Mouse (Mus musculus): ENCODE data around the gene Syn3. TPM values are rescaled to one million over a fixed set of nuclear protein-coding genes. Genes with fewer than 3 reads are reported as not detected.

Gene Syn3
- polyA plus RNA-seq, 1 experiment from 2014 or later = 7.9 TPM

DNA sequence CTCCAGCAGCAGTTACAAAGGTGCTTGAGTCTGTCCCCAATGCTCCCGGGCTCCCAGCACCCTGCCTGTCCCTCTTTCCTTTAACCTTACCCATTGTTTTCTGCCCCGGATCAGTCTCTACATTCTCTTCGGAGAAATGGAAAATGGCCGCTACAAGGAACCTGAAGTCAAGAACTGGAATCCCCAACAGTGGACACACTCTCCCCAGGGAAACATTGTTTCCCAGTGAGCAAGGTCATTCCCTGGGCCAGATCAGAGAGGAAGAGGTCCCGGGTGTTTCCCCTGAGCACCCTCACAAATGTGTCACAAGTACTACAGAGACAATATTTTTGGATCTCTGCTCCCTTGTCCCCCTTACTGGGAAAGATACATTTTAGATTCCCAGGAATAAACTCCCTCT, 432.0 kb downstream of the Syn3 start:
- Histone ChIP-seq H3K9me3 (replicated peaks) (no peaks in the 10 kb centered on the region), H3K4me3 (no peak overlapping the region), H3K27ac (no peak overlapping the region), H3K9ac (no peak overlapping the region), H3K27me3 (no peaks in the 10 kb centered on the region), H3K4me1 (peaks cover 11% of the 10 kb centered on the region), H3K36me3 (no peaks in the 10 kb centered on the region), H3K4me2 (replicated peaks) (no peak overlapping the region)
- 71% methylated on average over 5 of the region's 5 CpGs for WGBS
- no peak for ATAC-seq (ENCODE audit: low FRiP score)

GRCm38 (mm10) chr10:86065661-86066060, 433.0 kb downstream of the Syn3 start:
- Histone ChIP-seq H3K4me1 (peaks cover 11% of the 10 kb centered on the region), H3K9me3 (replicated peaks) (no peaks in the 10 kb centered on the region), H3K9ac (no peak overlapping the region), H3K4me3 (no peak overlapping the region), H3K27me3 (no peaks in the 10 kb centered on the region), H3K4me2 (replicated peaks) (no peak overlapping the region), H3K27ac (no peak overlapping the region), H3K36me3 (no peaks in the 10 kb centered on the region)
- WGBS = 84% methylated on average over 1 of the region's 1 CpGs
- no peak for ATAC-seq (ENCODE audit: low FRiP score)

GRCm38 (mm10) chr10:86064937-86065336, 433.8 kb downstream of the Syn3 start:
- WGBS = 4% methylated on average over 4 of the region's 4 CpGs
- H3K9ac ChIP-seq = no peak overlapping the region
- H3K4me1 ChIP-seq = peaks cover 11% of the 10 kb centered on the region
- no peak overlapping the region for H3K4me3 ChIP-seq
- no peak overlapping the region for H3K27ac ChIP-seq
- H3K9me3 ChIP-seq (replicated peaks) = no peaks in the 10 kb centered on the region
- no peak overlapping the region for H3K4me2 ChIP-seq (replicated peaks)
- no peaks in the 10 kb centered on the region for H3K36me3 ChIP-seq
- no peaks in the 10 kb centered on the region for H3K27me3 ChIP-seq
- peak; percentile 76 for ATAC-seq (ENCODE audit: low FRiP score)

- Histone ChIP-seq H3K27me3 (no peaks in the 10 kb centered on the region), H3K27ac (no peak overlapping the region), H3K9ac (no peak overlapping the region), H3K4me3 (no peak overlapping the region), H3K36me3 (no peaks in the 10 kb centered on the region), H3K4me1 (no peaks in the 10 kb centered on the region), H3K4me2 (replicated peaks) (no peak overlapping the region), H3K9me3 (replicated peaks) (no peaks in the 10 kb centered on the region)
- WGBS = 95% methylated on average over 8 of the region's 8 CpGs
- ATAC-seq (ENCODE audit: low FRiP score) = no peak
These were observed 435.7 kb downstream of the Syn3 start for GRCm38 (mm10) chr10:86063018-86063384.

GRCm38 (mm10) chr10:86062261-86063017, 436.3 kb downstream of the Syn3 start:
- 78% methylated on average over 5 of the region's 5 CpGs for WGBS
- no peaks in the 10 kb centered on the region for H3K4me1 ChIP-seq
- no peaks in the 10 kb centered on the region for H3K9me3 ChIP-seq (replicated peaks)
- H3K36me3 ChIP-seq = no peaks in the 10 kb centered on the region
- no peak overlapping the region for H3K4me3 ChIP-seq
- no peak overlapping the region for H3K27ac ChIP-seq
- H3K4me2 ChIP-seq (replicated peaks) = no peak overlapping the region
- no peaks in the 10 kb centered on the region for H3K27me3 ChIP-seq
- no peak for ATAC-seq (ENCODE audit: low FRiP score)
- no peak overlapping the region for H3K9ac ChIP-seq

- H3K4me3 ChIP-seq = no peak overlapping the region
- H3K27me3 ChIP-seq = no peaks in the 10 kb centered on the region
- WGBS = 30% methylated on average over 3 of the region's 3 CpGs
- H3K4me2 ChIP-seq (replicated peaks) = no peak overlapping the region
- no peak overlapping the region for H3K27ac ChIP-seq
- no peak overlapping the region for H3K9ac ChIP-seq
- H3K4me1 ChIP-seq = no peaks in the 10 kb centered on the region
- no peak for ATAC-seq (ENCODE audit: low FRiP score)
- 0 out of 2 replicates have a peak, but pooled peaks cover 7% of the 10 kb centered on the region for H3K36me3 ChIP-seq
- H3K9me3 ChIP-seq (replicated peaks) = 0 out of 2 replicates have a peak, but pooled peaks cover 5% of the 10 kb centered on the region
These were observed 438.4 kb downstream of the Syn3 start for GRCm38 (mm10) chr10:86060267-86060666.

- Histone ChIP-seq H3K9ac (no peak overlapping the region), H3K4me1 (no peaks in the 10 kb centered on the region), H3K36me3 (0 out of 2 replicates have a peak, but pooled peaks cover 7% of the 10 kb centered on the region), H3K27me3 (no peaks in the 10 kb centered on the region), H3K4me3 (no peak overlapping the region), H3K27ac (no peak overlapping the region), H3K4me2 (replicated peaks) (no peak overlapping the region), H3K9me3 (replicated peaks) (0 out of 2 replicates have a peak, but pooled peaks cover 5% of the 10 kb centered on the region)
- no peak for ATAC-seq (ENCODE audit: low FRiP score)
- 47% methylated on average over 2 of the region's 2 CpGs for WGBS
These were observed 441.0 kb downstream of the Syn3 start for GRCm38 (mm10) chr10:86057712-86058111.

GRCm38 (mm10) chr10:86057286-86057685, 441.4 kb downstream of the Syn3 start:
- no peaks in the 10 kb centered on the region for H3K4me1 ChIP-seq
- 77% methylated on average over 11 of the region's 11 CpGs for WGBS
- H3K4me3 ChIP-seq = no peak overlapping the region
- no peak overlapping the region for H3K27ac ChIP-seq
- 0 out of 2 replicates have a peak, but pooled peaks cover 7% of the 10 kb centered on the region for H3K36me3 ChIP-seq
- H3K27me3 ChIP-seq = no peaks in the 10 kb centered on the region
- no peak overlapping the region for H3K9ac ChIP-seq
- 0 out of 2 replicates have a peak, but pooled peaks cover 5% of the 10 kb centered on the region for H3K9me3 ChIP-seq (replicated peaks)
- no peak for ATAC-seq (ENCODE audit: low FRiP score)
- H3K4me2 ChIP-seq (replicated peaks) = no peak overlapping the region

DNA sequence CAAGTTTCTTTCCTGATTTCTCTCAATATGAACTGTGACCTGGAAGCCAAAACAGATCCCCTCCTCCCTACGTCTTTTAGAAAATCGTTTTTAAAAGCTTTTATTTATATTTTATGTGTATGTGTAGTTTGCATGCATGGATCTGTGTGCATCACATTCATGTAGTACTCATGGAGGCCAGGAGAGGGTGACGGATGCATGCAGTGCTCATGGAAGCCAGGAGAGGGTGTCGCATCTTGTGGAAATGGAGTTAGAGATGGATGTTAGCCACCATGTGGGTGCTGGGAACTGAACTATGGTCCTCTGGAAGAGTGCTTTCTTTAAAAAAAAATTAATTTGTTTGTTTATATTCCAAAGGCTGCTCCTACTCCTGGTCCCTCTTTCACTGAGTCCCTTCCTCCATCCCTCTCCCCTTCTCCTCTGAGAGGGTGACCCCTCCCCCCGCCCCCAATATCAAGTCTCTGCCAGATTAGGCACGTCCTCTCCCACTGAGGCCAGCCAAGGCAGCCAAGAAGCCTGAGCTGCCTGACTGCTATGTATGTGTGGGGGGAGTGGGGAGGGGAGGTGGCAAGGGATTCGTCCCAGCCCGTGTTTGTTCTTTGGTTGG, 442.3 kb downstream of the Syn3 start:
- Histone ChIP-seq H3K27ac (no peak overlapping the region), H3K36me3 (0 out of 2 replicates have a peak, but pooled peaks cover 7% of the 10 kb centered on the region), H3K9ac (no peak overlapping the region), H3K4me1 (no peaks in the 10 kb centered on the region), H3K27me3 (no peaks in the 10 kb centered on the region), H3K9me3 (replicated peaks) (0 out of 2 replicates have a peak, but pooled peaks cover 5% of the 10 kb centered on the region), H3K4me3 (no peak overlapping the region), H3K4me2 (replicated peaks) (no peak overlapping the region)
- WGBS = 76% methylated on average over 8 of the region's 8 CpGs
- ATAC-seq (ENCODE audit: low FRiP score) = no peak

- Histone ChIP-seq H3K4me1 (no peaks in the 10 kb centered on the region), H3K27ac (no peak overlapping the region), H3K36me3 (0 out of 2 replicates have a peak, but pooled peaks cover 7% of the 10 kb centered on the region), H3K4me2 (replicated peaks) (no peak overlapping the region), H3K9me3 (replicated peaks) (0 out of 2 replicates have a peak, but pooled peaks cover 5% of the 10 kb centered on the region), H3K4me3 (no peak overlapping the region), H3K9ac (no peak overlapping the region), H3K27me3 (no peaks in the 10 kb centered on the region)
- no peak for ATAC-seq (ENCODE audit: low FRiP score)
- WGBS = 89% methylated on average over 10 of the region's 10 CpGs
These were observed 445.7 kb downstream of the Syn3 start for GRCm38 (mm10) chr10:86052818-86053522.

- Histone ChIP-seq H3K27ac (no peak overlapping the region), H3K4me2 (replicated peaks) (no peak overlapping the region), H3K4me1 (no peaks in the 10 kb centered on the region), H3K9ac (no peak overlapping the region), H3K36me3 (no peaks in the 10 kb centered on the region), H3K4me3 (no peak overlapping the region), H3K27me3 (no peaks in the 10 kb centered on the region), H3K9me3 (replicated peaks) (no peaks in the 10 kb centered on the region)
- 85% methylated on average over 2 of the region's 2 CpGs for WGBS
- no peak for ATAC-seq (ENCODE audit: low FRiP score)
These were observed 448.2 kb downstream of the Syn3 start for GRCm38 (mm10) chr10:86050522-86050921.

GRCm38 (mm10) chr10:86047786-86048185, 450.9 kb downstream of the Syn3 start:
- H3K27me3 ChIP-seq = no peaks in the 10 kb centered on the region
- no peak overlapping the region for H3K4me3 ChIP-seq
- H3K4me1 ChIP-seq = no peaks in the 10 kb centered on the region
- H3K36me3 ChIP-seq = no peaks in the 10 kb centered on the region
- no peak for ATAC-seq (ENCODE audit: low FRiP score)
- WGBS = 87% methylated on average over 9 of the region's 9 CpGs
- H3K27ac ChIP-seq = no peak overlapping the region
- H3K9me3 ChIP-seq (replicated peaks) = no peaks in the 10 kb centered on the region
- no peak overlapping the region for H3K4me2 ChIP-seq (replicated peaks)
- H3K9ac ChIP-seq = no peak overlapping the region

Data from hindbrain, embryonic 12.5 days (tissue).